Mouse (Mus musculus) right cerebral cortex, postnatal 25 days (tissue): Measurements from ENCODE around the gene Itpripl2.

Source experiments
- DNase-seq: peaks from one replicate; pipeline ENCODE4 v3.0.0; 2022

Itpripl2 gene

GRCm38 (mm10) chr7:118486917-118487316, 4.9 kb downstream of the Itpripl2 start:
- no peak for DNase-seq

DNA sequence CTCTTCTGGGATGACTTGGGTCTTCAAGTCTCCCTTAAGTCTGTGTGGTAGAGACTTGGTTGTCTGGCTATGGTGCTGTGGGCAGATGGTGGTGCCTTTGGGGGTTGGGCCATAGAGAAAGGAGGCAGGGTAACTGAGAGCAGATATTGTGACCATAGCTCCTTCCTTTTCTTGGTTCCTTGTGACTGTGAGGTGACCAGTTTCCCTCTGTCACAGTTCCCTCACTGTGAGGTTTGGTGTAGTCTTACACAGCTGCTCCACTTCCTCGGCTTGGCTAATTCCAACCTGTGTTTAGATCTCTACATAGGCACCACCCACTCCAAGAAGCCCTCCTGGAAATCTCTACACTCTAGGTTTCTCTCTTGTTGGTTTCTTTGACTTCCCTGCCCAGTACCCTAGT, 7.8 kb downstream of the Itpripl2 start:
- no peak for DNase-seq

GRCm38 (mm10) chr7:118482001-118482400, 9.8 kb downstream of the Itpripl2 start:
- DNase-seq: no peak

- DNase-seq: no peak
These were observed 10.5 kb downstream of the Itpripl2 start for GRCm38 (mm10) chr7:118481047-118481810.

GRCm38 (mm10) chr7:118480160-118480709, 11.5 kb downstream of the Itpripl2 start:
- DNase-seq: no peak

GRCm38 (mm10) chr7:118478835-118479312, 12.9 kb downstream of the Itpripl2 start:
- no peak for DNase-seq

DNA sequence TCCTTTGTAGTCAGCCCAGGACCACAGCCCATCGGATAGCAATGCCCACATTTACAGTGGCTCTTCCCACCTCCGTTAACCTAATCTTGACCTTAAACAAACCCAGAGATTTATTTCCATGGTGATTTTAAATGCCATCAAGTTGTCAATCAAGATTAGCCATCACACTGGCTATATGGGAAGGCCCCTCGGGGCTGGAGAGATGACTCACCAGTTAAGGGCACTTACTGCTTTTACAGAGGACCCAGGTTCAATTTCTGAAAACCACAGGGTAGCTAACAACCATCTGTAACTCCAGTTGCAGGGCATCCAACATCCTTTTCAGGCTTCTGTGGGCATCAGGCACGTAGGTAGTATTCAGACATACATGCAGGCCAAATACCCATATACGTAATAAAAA, 15.3 kb downstream of the Itpripl2 start:
- no peak for DNase-seq

DNA sequence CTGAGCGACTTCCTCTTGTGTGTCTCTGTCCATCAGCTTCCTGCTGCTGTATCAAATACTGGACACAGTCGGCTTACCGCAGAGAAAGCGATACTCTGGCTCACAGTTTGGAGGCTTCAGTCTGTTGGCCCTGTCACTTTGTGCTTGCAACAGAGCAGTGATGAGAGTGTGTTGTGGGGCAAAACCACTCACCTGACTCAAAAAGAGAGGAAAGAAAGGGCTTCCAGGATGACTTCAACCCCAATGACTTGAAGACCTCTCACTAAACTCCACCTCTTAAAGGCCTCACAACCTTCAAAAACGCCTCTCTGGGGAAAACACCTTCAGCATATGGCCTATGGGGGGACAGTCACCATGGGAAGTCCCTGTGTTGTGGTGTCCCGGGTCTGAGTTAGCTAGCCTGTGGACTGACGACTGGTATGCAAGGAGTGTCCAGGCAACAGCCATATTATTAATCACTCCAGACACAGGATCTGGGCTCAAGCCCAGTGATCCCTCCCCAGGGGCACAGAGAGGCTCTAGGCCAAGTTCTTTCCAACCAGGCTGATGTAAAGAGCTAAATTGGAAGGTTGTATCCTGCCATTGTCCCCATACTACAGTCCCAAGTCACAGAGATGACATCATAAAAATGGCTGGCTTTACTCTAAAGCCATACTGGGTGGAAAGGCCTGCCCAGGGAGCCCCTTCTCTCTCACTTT, 16.6 kb downstream of the Itpripl2 start:
- no peak for DNase-seq

DNA sequence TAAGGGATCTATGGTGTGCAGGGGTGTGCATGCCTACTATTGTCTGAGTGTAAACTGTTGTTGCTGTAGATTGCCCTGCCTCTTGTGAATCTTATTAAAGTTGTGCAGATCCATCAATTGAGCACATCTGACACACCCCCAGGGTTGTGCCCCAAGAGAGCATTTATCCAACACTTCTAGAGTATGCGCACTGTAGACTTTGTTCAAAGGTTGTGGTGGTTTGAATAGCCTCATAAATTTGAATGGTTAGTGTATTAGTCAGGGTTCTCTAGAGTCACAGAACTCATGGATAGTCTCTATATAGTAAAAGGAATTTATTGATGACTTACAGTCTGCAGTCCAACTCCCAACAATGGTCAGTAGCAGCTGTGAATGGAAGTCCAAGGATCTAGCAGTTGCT, 18.9 kb downstream of the Itpripl2 start:
- no peak for DNase-seq

DNA sequence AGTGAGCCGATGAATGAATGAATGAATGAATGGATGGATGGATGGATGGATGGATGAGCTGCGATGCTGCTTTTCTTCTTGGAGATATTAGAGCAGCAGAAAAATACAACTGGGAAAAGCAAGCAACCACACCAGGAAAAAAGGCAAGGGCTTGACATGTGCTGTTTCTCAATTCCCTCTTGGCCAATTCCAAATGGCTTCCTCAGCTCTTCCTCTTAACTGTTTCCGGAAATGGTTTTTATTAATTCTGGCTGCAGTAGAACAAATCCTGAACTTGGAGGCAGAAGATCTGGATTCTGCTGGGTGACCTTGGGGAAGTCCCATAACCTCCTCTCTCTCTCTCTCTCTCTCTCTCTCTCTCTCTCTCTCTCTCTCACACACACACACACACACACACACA, 23.7 kb downstream of the Itpripl2 start:
- DNase-seq: no peak

- DNase-seq: no peak
These were observed 27.3 kb downstream of the Itpripl2 start for GRCm38 (mm10) chr7:118464432-118464831.

- DNase-seq: no peak
These were observed 28.7 kb downstream of the Itpripl2 start for GRCm38 (mm10) chr7:118462818-118463762.

- DNase-seq: no peak
These were observed 30.2 kb downstream of the Itpripl2 start for GRCm38 (mm10) chr7:118461400-118462136.

- DNase-seq: no peak
These were observed 38.1 kb downstream of the Itpripl2 start for GRCm38 (mm10) chr7:118453722-118454121.

DNA sequence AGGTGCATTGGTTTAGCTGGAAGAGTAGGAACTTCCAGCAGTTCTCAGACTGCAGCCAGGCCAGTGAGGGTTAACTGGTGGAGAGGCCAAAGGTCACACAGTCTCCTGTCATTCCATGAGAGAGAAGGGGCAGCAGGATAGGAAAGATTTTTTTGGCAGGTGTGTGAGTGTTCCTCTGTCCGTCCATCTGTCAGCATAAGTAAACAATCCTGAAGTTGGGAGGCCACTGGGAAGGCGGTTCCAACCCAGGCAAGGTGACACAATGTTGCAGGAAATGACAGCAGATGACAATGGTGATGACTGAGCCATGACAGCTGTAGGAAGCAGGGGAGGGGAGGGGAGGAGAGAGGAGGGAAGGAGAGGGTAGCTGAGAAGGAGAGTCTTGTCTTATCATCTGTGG, 38.8 kb downstream of the Itpripl2 start:
- no peak for DNase-seq

DNA sequence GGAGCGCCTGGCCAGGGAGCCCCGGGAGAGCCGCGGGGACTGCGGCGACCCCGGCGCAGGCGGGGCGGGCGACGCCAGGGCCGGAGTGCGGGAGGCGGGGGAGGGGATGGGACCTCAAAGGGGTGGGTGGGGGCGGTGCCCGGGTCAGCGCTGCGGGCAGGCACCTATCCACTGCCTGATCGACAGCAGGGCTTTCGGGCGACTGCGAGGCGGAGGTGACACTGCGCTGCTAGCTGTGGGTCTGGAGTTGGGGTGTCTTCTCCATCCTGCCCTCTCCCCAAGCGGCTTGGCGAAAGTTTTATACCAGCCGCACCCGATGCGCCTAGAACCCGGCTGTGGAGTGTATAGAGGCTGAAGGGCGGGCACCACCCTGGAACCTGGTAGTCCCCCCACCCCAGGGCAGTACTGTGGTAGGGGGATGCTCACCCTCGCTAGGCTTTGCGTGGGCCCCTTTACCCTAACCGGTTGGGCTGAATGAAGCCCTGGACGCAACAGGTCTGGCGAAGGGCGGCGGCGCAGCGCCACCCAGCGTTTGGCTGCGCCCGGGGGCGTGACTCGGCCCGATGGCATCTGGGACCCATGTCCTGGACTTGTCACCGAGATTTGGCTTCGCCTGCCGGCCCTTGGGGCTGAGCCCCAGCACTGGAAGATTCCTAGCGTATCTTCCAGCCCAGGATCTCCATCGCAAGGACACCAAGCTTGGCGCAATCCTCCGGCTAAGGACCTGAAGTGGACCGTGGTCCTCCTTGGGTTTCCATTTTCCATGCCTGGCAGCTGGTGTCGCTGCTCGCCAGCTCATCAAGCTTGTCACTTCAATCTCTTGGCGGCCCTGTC, 43.4 kb downstream of the Itpripl2 start, which contains the start of gene Syt17:
TSS of gene Syt17 (minus strand) at position 89 of the 834 bp plus-strand sequence.
- peak; percentile 56 for DNase-seq

- no peak for DNase-seq
These were observed 44.3 kb downstream of the Itpripl2 start for GRCm38 (mm10) chr7:118447291-118448133.

DNA sequence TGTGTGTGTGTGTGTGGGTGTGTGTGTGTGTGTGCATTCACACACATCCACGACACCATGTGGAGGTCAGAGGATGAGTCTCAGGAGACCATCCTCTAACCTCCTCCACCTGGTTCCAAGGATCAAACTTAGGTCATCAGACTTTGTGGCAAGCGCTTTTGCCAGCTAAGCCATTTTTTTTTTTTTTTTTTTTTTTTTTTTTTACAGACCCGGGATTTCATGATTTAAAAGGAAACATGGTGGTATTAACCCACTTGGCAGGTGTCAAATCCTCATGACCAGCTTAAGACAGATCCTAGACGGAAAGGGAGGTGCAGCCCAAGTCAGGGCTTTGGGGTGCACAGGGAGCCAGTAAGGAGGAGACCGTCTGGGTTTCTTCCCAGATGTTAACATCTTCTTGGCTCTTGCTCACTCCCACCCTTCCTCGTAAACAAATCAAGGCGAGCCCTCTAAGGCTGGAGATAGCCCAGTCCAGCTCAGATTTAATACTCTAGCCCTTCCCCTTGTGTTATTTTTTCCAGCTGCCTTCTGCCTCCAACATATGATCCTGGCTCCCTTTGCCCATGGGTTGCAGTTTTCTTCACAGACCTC, 47.8 kb downstream of the Itpripl2 start:
- no peak for DNase-seq

DNA sequence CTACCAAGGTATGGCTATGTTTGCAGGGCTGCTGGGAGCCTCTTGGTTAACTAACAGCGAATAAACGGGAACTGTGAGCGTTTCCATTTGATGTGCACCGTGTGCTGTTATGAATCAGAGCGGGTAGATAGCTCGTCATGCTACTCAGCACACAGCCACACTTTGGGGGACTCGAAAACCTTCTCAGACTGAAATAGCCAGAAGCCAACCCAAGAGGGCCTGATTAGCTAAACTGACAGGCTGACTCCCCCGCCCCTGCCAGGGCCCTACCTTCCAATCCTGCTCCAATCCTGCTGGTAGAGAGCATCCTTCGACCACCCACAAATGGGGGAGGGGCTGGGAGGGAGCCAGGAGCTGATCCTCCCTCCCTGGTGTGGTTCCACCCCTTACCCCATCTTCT, 48.4 kb downstream of the Itpripl2 start:
- DNase-seq: no peak

DNA sequence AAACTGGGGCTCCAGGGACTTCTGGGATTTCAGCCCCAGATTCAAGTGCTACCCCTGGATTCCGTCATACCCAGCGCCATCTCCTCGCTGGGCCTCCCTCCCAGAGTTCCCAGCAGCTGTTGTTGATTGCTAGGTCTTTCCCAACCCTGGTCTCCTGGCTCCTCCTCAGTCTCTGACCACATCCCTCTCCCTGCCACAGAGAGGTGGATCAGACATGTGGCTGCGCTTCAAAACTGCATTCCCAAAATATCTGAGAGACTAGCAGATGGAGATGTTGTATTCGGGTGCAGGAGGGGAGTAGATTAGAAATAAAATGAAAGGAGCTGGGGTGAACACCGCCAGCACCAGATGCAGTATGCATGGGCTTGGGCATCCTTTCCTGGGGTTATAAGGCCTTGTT, 50.2 kb downstream of the Itpripl2 start:
- no peak for DNase-seq
